Comparison of ENCODE assay signal across 36 mouse cellular contexts in the genomic region with DNA sequence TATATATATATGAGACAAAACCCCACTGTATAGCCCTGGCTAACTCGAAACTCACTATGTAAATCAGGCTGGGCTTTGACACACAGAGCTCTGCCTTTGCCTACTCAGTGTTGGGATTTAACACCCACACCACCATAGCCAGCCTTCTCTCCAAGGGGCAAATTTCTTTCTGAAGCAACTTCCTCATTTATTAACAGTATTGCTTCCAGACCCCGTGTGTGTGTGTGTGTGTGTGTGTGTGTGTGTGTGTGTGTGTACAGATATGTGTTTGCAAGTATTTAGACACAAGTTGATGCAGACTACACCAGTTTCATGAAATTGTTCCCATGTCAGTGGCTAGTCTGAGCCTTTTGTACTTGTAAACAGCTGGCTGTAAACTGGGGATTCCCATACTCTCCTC. TPM values are rescaled to one million over a fixed set of nuclear protein-coding genes. Genes with fewer than 3 reads are reported as not detected.
DNase-seq lines count a peak whose midpoint lies in the region; ATAC-seq and TF ChIP-seq lines count a peak whose summit lies in the region.
"Had no signal": no experiment of that assay in that cellular context is flagged by ENCODE, and none has a peak within 500 bp of the region (broad histone marks: within the 10 kb centered on the region; RNA-seq: fewer than 3 reads in every experiment).

No protein-coding gene starts in this region.

- 0 out of 2 replicates have a peak overlapping the region, but pooled peaks have one; percentile 14 for H3K4me2 ChIP-seq in CH12.LX (ENCODE audit: insufficient read depth, low read depth, poor library complexity, severe bottlenecking)
- H3K4me2 ChIP-seq: heart, embryonic 11.5 days; hindbrain, embryonic 13.5 days; intestine, embryonic 15.5 days had no signal

- peaks cover 0 to 34% of the 10 kb centered on the region in 2 experiments; a peak in 2 of 4 replicates for H3K4me1 ChIP-seq in CH12.LX (ENCODE audit: control insufficient read depth in 1 of 2, insufficient read depth in 2 of 2)
- H3K4me1 ChIP-seq: forebrain, embryonic 10.5 days; hindbrain, embryonic 10.5 days; hindbrain, embryonic 13.5 days; intestine, embryonic 15.5 days had no signal

- H3K36me3 ChIP-seq in CH12.LX (replicated peaks in 1 of 2; ENCODE audit: control insufficient read depth in 1 of 2, insufficient read depth in 1 of 2, low read length in 1 of 2): no peaks in the 10 kb centered on the region
- no peaks in the 10 kb centered on the region for H3K36me3 ChIP-seq in splenic B cell, adult 2 months (ENCODE audit: control insufficient read depth, insufficient read depth, low read length, poor library complexity, severe bottlenecking)
- H3K36me3 ChIP-seq: forebrain, embryonic 10.5 days; hindbrain, embryonic 10.5 days; hindbrain, embryonic 13.5 days; intestine, embryonic 15.5 days had no signal

- peaks cover 5% of the 10 kb centered on the region for H3K9me3 ChIP-seq in CH12.LX (replicated peaks; ENCODE audit: low read length)
- H3K9me3 ChIP-seq: forebrain, embryonic 10.5 days; hindbrain, embryonic 10.5 days; hindbrain, embryonic 13.5 days; intestine, embryonic 15.5 days had no signal

- DNase-seq in heart, adult 11 months: peak; percentile 24
- DNase-seq in heart, postnatal 4 days: no peak
- DNase-seq in CH12.LX (ENCODE audit: extremely low read depth): no peak
- DNase-seq in splenic B cell, adult 2 months (ENCODE audit: low read depth, low spot score): peak; percentile 12
- DNase-seq in kidney, postnatal 25 days: no peak
- DNase-seq in urinary bladder, postnatal 25 days (ENCODE audit: low spot score): no peak
- DNase-seq in right cerebral cortex, postnatal 14 days: no peak
- DNase-seq: adrenal gland, adult 2 months; adrenal gland, postnatal 14 days; cerebellum, adult 11 months; cerebellum, adult 8-10 months; cerebellum, postnatal 10 days; cerebellum, postnatal 36 days; forebrain, postnatal 0 days; gastrocnemius, adult 2 months; gastrocnemius, postnatal 14 days had no signal

- no peak for TF ChIP-seq POLR2A in CH12.LX (IDR thresholded peaks at IDR 0.05; ENCODE audit: low read depth, low read length)

- ATAC-seq in common myeloid progenitor, adult 5-6 weeks (replicated peaks; ENCODE audit: low read depth, poor library complexity, severe bottlenecking): peak; percentile 52; the same call in 1 of the 2 replicates
- ATAC-seq: CD4-positive, CD25-positive, alpha-beta regulatory T cell, adult 4 months; forebrain, embryonic 14.5 days; forebrain, postnatal 0 days; hindbrain, embryonic 16.5 days; intestine, embryonic 15.5 days had no signal

- no peak for TF ChIP-seq RAD21 in CH12.LX (IDR thresholded peaks at IDR 0.05; ENCODE audit: low read depth, low read length)

- no peak for TF ChIP-seq CTCF in CH12.LX (conservative IDR thresholded peaks at IDR 0.05 in 1 of 2, IDR thresholded peaks at IDR 0.05 in 1 of 2; ENCODE audit: low read depth in 2 of 2, low read length in 2 of 2)

- TF ChIP-seq EP300 in CH12.LX (IDR thresholded peaks at IDR 0.05; ENCODE audit: low read length): no peak

- no peaks in the 10 kb centered on the region for H3K27me3 ChIP-seq in CH12.LX (replicated peaks)
- H3K27me3 ChIP-seq in splenic B cell, adult 2 months (ENCODE audit: control insufficient read depth, insufficient read depth, low read length, poor library complexity, severe bottlenecking): no peaks in the 10 kb centered on the region
- H3K27me3 ChIP-seq: intestine, embryonic 15.5 days had no signal

- no peak overlapping the region for H3K9ac ChIP-seq in CH12.LX (ENCODE audit: insufficient read depth, low read depth)
- H3K9ac ChIP-seq: forebrain, postnatal 0 days; hindbrain, embryonic 13.5 days; intestine, embryonic 15.5 days had no signal

- H3K79me2 ChIP-seq in CH12.LX (replicated peaks; ENCODE audit: control insufficient read depth, extremely low read depth, insufficient read depth, poor library complexity, severe bottlenecking): no peaks in the 10 kb centered on the region

- H3K27ac ChIP-seq in CH12.LX (ENCODE audit: insufficient read depth, low read depth): no peak overlapping the region
- H3K27ac ChIP-seq: forebrain, embryonic 10.5 days; gastrocnemius, adult 2 months; hindbrain, embryonic 10.5 days; hindbrain, embryonic 13.5 days; intestine, embryonic 15.5 days had no signal

- in situ Hi-C loops in CH12.LX (cut with MboI; ENCODE audit: low pct_ligation_motif_present, low pct_unique_long_range_greater_than_20kb, low sequenced_read_pairs): loop anchor here (25.0 kb wide), 1 partner anchor 229 kb away; the partner anchor contains the start of genes Pak1ip1 and Tmem14c

- no peak overlapping the region for H3K4me3 ChIP-seq in CH12.LX (replicated peaks in 1 of 3; ENCODE audit: low read depth in 2 of 3, low read length in 2 of 3, poor library complexity in 1 of 3)
- H3K4me3 ChIP-seq: forebrain, embryonic 10.5 days; gastrocnemius, adult 2 months; hindbrain, embryonic 10.5 days; hindbrain, embryonic 13.5 days; intestine, embryonic 15.5 days had no signal

- dilution Hi-C loops in CH12.LX (cut with MboI; ENCODE audit: extremely low pct_ligation_motif_present, extremely low pct_unique_long_range_greater_than_20kb, low sequenced_read_pairs): no loop called here

TF ChIP-seq in CH12.LX, 34 proteins besides CTCF, POLR2A, EP300 and RAD21:
- no peak for TF ChIP-seq JUN (IDR thresholded peaks at IDR 0.05; ENCODE audit: insufficient read depth, low read depth, low read length)
- TF ChIP-seq USF1 (IDR thresholded peaks at IDR 0.05; ENCODE audit: low read depth, low read length): no peak
- TF ChIP-seq MAX (IDR thresholded peaks at IDR 0.05; ENCODE audit: low read length): no peak
- TF ChIP-seq TBP (conservative IDR thresholded peaks at IDR 0.05; ENCODE audit: low read depth, low read length): no peak
- no peak for TF ChIP-seq MAFK (IDR thresholded peaks at IDR 0.05; ENCODE audit: insufficient replicate concordance, low read length)
- TF ChIP-seq ELF1 (IDR thresholded peaks at IDR 0.05; ENCODE audit: low read depth, low read length): no peak
- no peak for TF ChIP-seq NRF1 (IDR thresholded peaks at IDR 0.05; ENCODE audit: low read depth, low read length)
- no peak for TF ChIP-seq TCF12 (IDR thresholded peaks at IDR 0.05; ENCODE audit: low read depth, low read length)

RNA-seq across cellular contexts. Expression of gene Smim13, which starts 8.1 kb away (rescaled TPM):
- total RNA-seq in heart, postnatal 4 days (2021): 10 to 100 TPM; 17.4 to 18.5 TPM
- total RNA-seq in CH12.LX (2012; rRNA removed): 4.4 and 5.2 TPM in 2 replicates
- total RNA-seq in CH12.LX (2014; rRNA removed): 13.4 and 13.5 TPM in 2 replicates
- polyA plus RNA-seq in CH12.LX (2012; ENCODE audit: insufficient read length, low read depth): 10.8 and 11.6 TPM in 2 replicates
- total RNA-seq in common myeloid progenitor, adult 5-6 weeks (2017): 20.8 and 22.7 TPM in 2 replicates

RNA-seq across cellular contexts. Expression of gene Elovl2, which starts 21.4 kb away (rescaled TPM):
- under 1 TPM; 0.55 to 0.68 TPM for total RNA-seq in heart, postnatal 4 days (2021)
- total RNA-seq in CH12.LX (2012; rRNA removed): not detected in 2 replicates
- not detected in 2 replicates for total RNA-seq in CH12.LX (2014; rRNA removed)
- polyA plus RNA-seq in CH12.LX (2012; ENCODE audit: insufficient read length, low read depth): not detected in 2 replicates
- total RNA-seq in common myeloid progenitor, adult 5-6 weeks (2017): not detected in 2 replicates
- polyA plus RNA-seq: C2C12; CD4-positive, CD25-positive, alpha-beta regulatory T cell, adult 4 months had no signal

RNA-seq across cellular contexts. Expression of gene Gm17364, which starts 32.2 kb away (rescaled TPM):
- not detected for total RNA-seq in heart, postnatal 4 days (2021)
- total RNA-seq in CH12.LX (2012; rRNA removed) (not detected in 2 replicates), CH12.LX (2014; rRNA removed) (not detected in 2 replicates)
- 17.3 TPM in 1 of 2 replicates, not detected in the other for polyA plus RNA-seq in CH12.LX (2012; ENCODE audit: insufficient read length, low read depth)
- not detected in 2 replicates for total RNA-seq in common myeloid progenitor, adult 5-6 weeks (2017)
- total RNA-seq: adrenal gland, adult 2 months; adrenal gland, postnatal 14 days; adrenal gland, postnatal 4 days; ES-E14; forebrain, postnatal 0 days; gastrocnemius, adult 2 months; gastrocnemius, postnatal 14 days; heart, adult 8-10 months; heart, postnatal 25 days had no signal
- polyA plus RNA-seq: adrenal gland, adult 2 months; C2C12; CD4-positive, CD25-positive, alpha-beta regulatory T cell, adult 4 months; embryonic facial prominence, embryonic 11.5 days; embryonic facial prominence, embryonic 14.5 days; forebrain, embryonic 10.5 days; forebrain, embryonic 14.5 days; forebrain, postnatal 0 days; frontal cortex, adult 2 months; gonadal fat pad, adult 2 months; heart, embryonic 11.5 days; heart, embryonic 14.5 days; heart, postnatal 0 days; hindbrain, embryonic 10.5 days; hindbrain, embryonic 13.5 days; hindbrain, embryonic 16.5 days; intestine, embryonic 15.5 days had no signal

Comparison
In these comparisons a context has a peak if more than half of its experiments do, and no peak if none do; other contexts are left out.
1. DNase-seq: peak in heart, adult 11 months (single experiment) and splenic B cell, adult 2 months (single experiment); none in heart, postnatal 4 days (single experiment), CH12.LX (single experiment), kidney, postnatal 25 days (0 of 2), urinary bladder, postnatal 25 days (single experiment) and right cerebral cortex, postnatal 14 days (single experiment).